Mouse (Mus musculus) limb, embryonic 14.5 days (tissue): ENCODE measurements around the gene Gse1. TPM values are rescaled to one million over a fixed set of nuclear protein-coding genes. Genes with fewer than 3 reads are reported as not detected.

Experiments used
- ATAC-seq: fragments of 200-750 bp; cut with Nextera tagmentation; 2 replicates; pipeline ENCODE4 v1.8.0; 2017; ENCODE audit warnings: low read depth, moderate number of reproducible peaks, moderate TSS enrichment; ENCODE audit not compliant: low FRiP score
- DNase-seq: peaks from one replicate; pipeline ENCODE4 v3.0.0-alpha.2; 2015; ENCODE audit warnings: low spot score
- H3K27ac ChIP-seq: fragments of 300-500 bp; sonication (generic); replicated peaks from 2 replicates; pipeline ENCODE4 v1.5.1; 2014; ENCODE audit warnings: low read depth, mild to moderate bottlenecking, low read length, moderate library complexity, mixed read lengths
- H3K27me3 ChIP-seq: fragments of 300-500 bp; sonication (generic); 2 replicates; pipeline ENCODE4 v1.6.1; 2014; ENCODE audit warnings: low read length, mixed read lengths; ENCODE audit not compliant: control insufficient read depth, insufficient read depth
- H3K36me3 ChIP-seq: fragments of 300-500 bp; sonication (generic); 2 replicates; pipeline ENCODE4 v1.6.1; 2014; ENCODE audit warnings: mild to moderate bottlenecking, low read length, moderate library complexity, mixed read lengths; ENCODE audit not compliant: control insufficient read depth, insufficient read depth
- H3K4me1 ChIP-seq: fragments of 300-500 bp; sonication (generic); 2 replicates; pipeline ENCODE4 v1.6.1; 2014; ENCODE audit warnings: antibody characterized with exemption, low read length, mixed read lengths; ENCODE audit not compliant: control insufficient read depth, insufficient read depth
- H3K4me2 ChIP-seq: fragments of 300-500 bp; sonication (generic); replicated peaks from 2 replicates; pipeline ENCODE4 v1.6.1; 2014; ENCODE audit warnings: low read depth, mild to moderate bottlenecking, low read length, moderate library complexity; ENCODE audit not compliant: severe bottlenecking
- H3K4me3 ChIP-seq: fragments of 300-500 bp; sonication (generic); replicated peaks from 2 replicates; pipeline ENCODE4 v1.5.1; 2014; ENCODE audit warnings: low read length
- H3K9ac ChIP-seq: fragments of 300-500 bp; sonication (generic); 2 replicates; pipeline ENCODE4 v1.6.1; 2014; ENCODE audit warnings: mild to moderate bottlenecking, low read depth, low read length, moderate library complexity; ENCODE audit not compliant: severe bottlenecking
- H3K9me3 ChIP-seq: fragments of 300-500 bp; sonication (generic); 2 replicates; pipeline ENCODE4 v1.6.1; 2016; ENCODE audit warnings: low read length; ENCODE audit not compliant: control insufficient read depth
- POLR2A ChIP-seq: fragments of 200-500 bp; IDR thresholded peaks from 2 replicates; pipeline ENCODE4 v1.8.0; 2012; ENCODE audit warnings: inconsistent platforms, mild to moderate bottlenecking, moderate library complexity, borderline replicate concordance; ENCODE audit not compliant: insufficient read depth, insufficient read length; ENCODE audit errors: extremely low read depth
- WGBS: fragments of 180-500 bp; shearing (Covaris S2); extraction: QIAGEN DNeasy Blood & Tissue Kit; methylation state at CpG from one replicate; pipeline ENCODE4 v1.1.7; 2014; 5-methylcytosine and 5-hydroxymethylcytosine counted together
- polyA plus RNA-seq, 2 experiments: library from polyadenylated mRNA; depleted of rRNA in 1 of 2; stranded (reverse) in 1 of 2; unstranded in 1 of 2; fragments of >200 nt; fragmentation: Nextera tagmentation in 1 of 2; extraction: Ambion mirVana in 1 of 2; gene quantifications; 2 replicates each; pipeline versions ENCODE4 v1.2.1 to v1.2.3; 2012 to 2014

Gse1 gene
- polyA plus RNA-seq, 2 experiments: 10.3 to 32.6 TPM

DNA sequence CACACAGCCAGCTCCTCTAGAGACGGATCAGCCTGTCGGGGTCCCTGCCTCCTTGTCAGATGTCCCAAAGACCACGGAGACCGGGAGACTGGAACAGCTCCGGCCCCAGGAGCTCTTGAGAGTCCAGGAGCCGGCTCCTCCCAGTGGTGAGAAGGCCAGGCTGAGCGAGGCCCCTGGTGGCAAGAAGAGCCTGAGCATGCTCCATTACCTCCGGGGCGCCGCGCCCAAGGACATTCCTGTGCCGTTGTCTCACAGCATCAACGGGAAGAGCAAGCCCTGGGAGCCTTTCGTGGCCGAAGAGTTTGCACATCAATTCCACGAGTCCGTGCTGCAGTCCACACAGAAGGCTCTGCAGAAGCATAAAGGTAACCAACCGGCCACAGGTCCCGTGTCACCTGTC lies 346.7 kb downstream of the Gse1 start:
- no peaks in the 10 kb centered on the region for H3K9me3 ChIP-seq
- TF ChIP-seq POLR2A: no peak
- H3K4me3 ChIP-seq: no peak overlapping the region
- peaks cover 93% of the 10 kb centered on the region for H3K36me3 ChIP-seq
- H3K27ac ChIP-seq: no peak overlapping the region
- peaks cover 5% of the 10 kb centered on the region; the same call in 1 of the 2 replicates for H3K4me1 ChIP-seq
- 77% methylated on average over 19 of the region's 19 CpGs for WGBS
- H3K27me3 ChIP-seq: no peaks in the 10 kb centered on the region
- DNase-seq (no peak), ATAC-seq (no peak)
- no peak overlapping the region for H3K9ac ChIP-seq
- no peak overlapping the region for H3K4me2 ChIP-seq

DNA sequence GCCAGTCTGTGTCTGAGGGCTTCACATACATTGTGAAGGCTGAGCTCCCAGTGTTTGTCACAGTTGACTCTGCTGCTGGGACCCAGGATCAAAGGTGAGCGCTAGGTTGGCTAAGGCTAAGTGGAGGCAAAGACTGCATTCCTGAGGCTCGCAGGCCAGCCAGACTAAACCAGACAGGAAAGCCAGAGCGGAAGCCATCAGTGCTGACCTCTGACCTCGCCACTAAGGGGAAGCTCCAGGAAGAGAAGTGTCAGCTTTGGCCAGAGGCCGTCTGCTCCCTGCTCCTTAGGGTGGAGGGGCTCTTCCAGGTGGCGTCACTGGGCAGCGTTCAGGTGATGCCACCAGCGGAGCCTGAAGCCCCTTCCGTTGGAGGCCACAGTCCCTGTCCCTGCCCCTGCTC lies 347.5 kb downstream of the Gse1 start:
- Histone ChIP-seq H3K4me2 (no peak overlapping the region), H3K4me1 (peaks cover 5% of the 10 kb centered on the region; the same call in 1 of the 2 replicates), H3K9ac (no peak overlapping the region), H3K36me3 (peaks cover 96% of the 10 kb centered on the region), H3K4me3 (no peak overlapping the region), H3K9me3 (no peaks in the 10 kb centered on the region), H3K27ac (no peak overlapping the region), H3K27me3 (no peaks in the 10 kb centered on the region)
- DNase-seq (no peak), ATAC-seq (no peak)
- WGBS: 50% methylated on average over 9 of the region's 9 CpGs
- TF ChIP-seq POLR2A: no peak

DNA sequence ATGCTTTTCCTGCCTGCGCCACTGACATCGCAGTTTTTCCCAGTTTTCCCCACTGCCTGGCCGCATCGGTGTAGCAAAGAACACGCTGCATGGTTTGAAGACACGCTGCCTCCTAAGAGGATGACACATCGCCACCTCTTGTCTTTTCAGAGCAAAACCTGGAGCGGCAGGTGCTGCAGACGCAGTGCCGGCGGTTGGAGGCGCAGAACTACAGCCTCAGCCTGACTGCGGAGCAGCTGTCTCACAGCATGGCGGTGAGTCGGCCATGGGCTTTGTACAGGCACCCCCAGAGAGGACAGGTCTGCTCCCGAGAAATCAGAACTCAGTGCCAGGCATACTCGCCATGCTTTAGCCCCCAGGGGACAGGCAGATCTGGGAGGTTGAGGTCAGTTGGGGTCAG lies 349.6 kb downstream of the Gse1 start:
- WGBS: 92% methylated on average over 17 of the region's 17 CpGs
- no peak overlapping the region for H3K4me2 ChIP-seq
- peaks cover 5% of the 10 kb centered on the region; the same call in 1 of the 2 replicates for H3K4me1 ChIP-seq
- peaks cover 94% of the 10 kb centered on the region for H3K36me3 ChIP-seq
- no peak overlapping the region for H3K4me3 ChIP-seq
- H3K9ac ChIP-seq: no peak overlapping the region
- ATAC-seq: no peak
- no peaks in the 10 kb centered on the region for H3K27me3 ChIP-seq
- DNase-seq: no peak
- TF ChIP-seq POLR2A: no peak
- H3K9me3 ChIP-seq: no peaks in the 10 kb centered on the region
- no peak overlapping the region for H3K27ac ChIP-seq

DNA sequence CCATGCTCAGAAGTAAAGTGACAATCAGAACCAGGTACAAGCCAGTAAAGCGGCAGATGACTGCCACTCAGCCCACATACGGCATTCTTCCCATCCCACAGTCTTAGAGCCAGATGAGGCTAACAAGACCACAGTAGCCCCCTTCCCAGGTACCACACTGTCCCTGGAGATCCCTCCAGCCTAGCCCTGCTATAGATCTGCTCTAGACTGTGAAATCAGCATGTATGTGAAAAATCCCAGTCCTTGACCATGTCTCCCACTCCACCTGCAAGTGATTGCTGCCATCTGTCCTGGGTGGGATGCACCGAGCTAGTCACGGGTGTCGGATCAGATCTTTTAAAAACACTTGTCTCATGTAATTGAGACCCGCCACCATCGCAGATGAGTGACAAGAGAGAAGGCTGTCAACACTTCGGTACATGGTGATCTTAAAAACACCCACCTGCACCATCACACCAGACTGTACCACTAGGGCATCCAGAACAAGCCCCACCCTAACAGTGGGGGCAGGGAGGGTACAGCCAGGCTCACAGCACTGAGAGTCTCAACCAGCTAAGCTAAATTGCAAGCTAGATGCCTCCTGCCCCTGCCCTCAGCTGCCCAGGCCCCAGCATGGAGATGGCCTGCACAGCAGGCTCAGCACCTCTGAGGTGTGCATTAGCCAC lies 352.2 kb downstream of the Gse1 start:
- DNase-seq (no peak), ATAC-seq (no peak)
- TF ChIP-seq POLR2A: no peak
- no peak overlapping the region for H3K27ac ChIP-seq
- H3K27me3 ChIP-seq: no peaks in the 10 kb centered on the region
- H3K4me2 ChIP-seq: no peak overlapping the region
- H3K9me3 ChIP-seq: no peaks in the 10 kb centered on the region
- WGBS: 92% methylated on average over 8 of the region's 8 CpGs
- peaks cover 76% of the 10 kb centered on the region for H3K36me3 ChIP-seq
- H3K4me3 ChIP-seq: no peak overlapping the region
- H3K4me1 ChIP-seq: no peaks in the 10 kb centered on the region
- no peak overlapping the region for H3K9ac ChIP-seq

DNA sequence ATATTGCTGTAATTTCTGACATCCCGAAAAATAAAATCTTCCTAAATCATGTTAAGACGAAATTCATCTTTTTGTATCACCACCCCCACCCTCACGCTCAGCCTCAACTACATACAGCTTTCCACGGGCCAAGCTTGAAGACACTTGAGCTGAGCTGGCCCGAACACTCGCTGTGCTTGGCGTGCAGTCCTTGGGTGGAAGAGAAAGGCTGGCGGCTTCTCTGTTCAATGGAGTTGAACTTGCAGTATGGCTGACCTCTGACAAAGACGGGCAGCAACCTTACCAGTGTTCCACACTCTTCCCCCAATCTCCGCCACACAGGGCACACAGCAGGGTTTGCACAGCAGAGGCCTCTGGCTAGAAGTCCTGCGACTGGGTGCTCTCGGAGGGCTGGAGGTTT lies 353.1 kb downstream of the Gse1 start:
- Histone ChIP-seq H3K4me1 (no peaks in the 10 kb centered on the region), H3K27me3 (no peaks in the 10 kb centered on the region), H3K9ac (no peak overlapping the region), H3K4me2 (no peak overlapping the region), H3K36me3 (peaks cover 72% of the 10 kb centered on the region), H3K9me3 (no peaks in the 10 kb centered on the region), H3K4me3 (no peak overlapping the region), H3K27ac (no peak overlapping the region)
- no peak for ATAC-seq
- TF ChIP-seq POLR2A: no peak
- 89% methylated on average over 12 of the region's 12 CpGs for WGBS
- DNase-seq: no peak

DNA sequence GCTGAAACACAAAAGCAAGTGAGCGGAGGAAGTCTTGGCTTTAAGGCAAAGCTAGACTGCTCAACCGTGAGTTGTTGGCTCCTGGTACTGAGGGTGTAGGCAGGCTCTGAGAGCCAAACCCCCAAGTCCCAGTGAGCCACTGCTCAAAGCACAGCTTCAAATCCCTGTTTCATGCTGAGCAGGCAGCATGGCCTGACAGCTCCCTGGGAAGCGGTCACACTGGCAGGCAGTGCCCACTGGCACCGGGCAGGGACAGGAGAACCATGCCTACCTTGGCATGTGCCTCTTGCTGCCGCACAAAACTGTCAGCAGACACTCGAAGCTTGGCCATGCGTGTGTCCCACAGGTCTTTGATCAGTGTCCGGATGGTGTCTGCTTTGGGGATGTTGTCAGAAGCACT lies 353.6 kb downstream of the Gse1 start:
- no peak for DNase-seq
- Histone ChIP-seq H3K4me3 (no peak overlapping the region), H3K27me3 (no peaks in the 10 kb centered on the region), H3K36me3 (peaks cover 67% of the 10 kb centered on the region), H3K27ac (no peak overlapping the region), H3K9ac (no peak overlapping the region), H3K4me1 (no peaks in the 10 kb centered on the region), H3K9me3 (no peaks in the 10 kb centered on the region), H3K4me2 (no peak overlapping the region)
- no peak for TF ChIP-seq POLR2A
- 88% methylated on average over 8 of the region's 8 CpGs for WGBS
- no peak for ATAC-seq
